Mouse (Mus musculus) gastrocnemius, adult 2 months (tissue): ENCODE results near the gene Ltbp4. TPM values are rescaled to one million over a fixed set of nuclear protein-coding genes. Genes with fewer than 3 reads are reported as not detected.
A peak's percentile ranks its signal among the peaks of the same experiment; 100 is the strongest.

Experiments used
- DNase-seq: peaks from one replicate; pipeline ENCODE4 v3.0.0; 2022
- H3K27ac ChIP-seq: fragments of 200-600 bp; 2 replicates; pipeline ENCODE4 v1.8.1; 2022; ENCODE audit warnings: mild to moderate bottlenecking
- H3K4me3 ChIP-seq: fragments of 200-600 bp; 2 replicates; pipeline ENCODE4 v1.8.1; 2022; ENCODE audit warnings: mild to moderate bottlenecking, moderate library complexity
- CTCF ChIP-seq: fragments of 200-600 bp; IDR thresholded peaks from 2 replicates; pipeline ENCODE4 v1.8.1; 2022; ENCODE audit warnings: antibody characterized with exemption, mild to moderate bottlenecking, moderate library complexity
- intact Hi-C: fragments of 180-260 bp; cut with DNase I; formaldehyde crosslinking; loops from one replicate; pipeline ENCODE4 v1.15.1; 2025
- total RNA-seq, 2 experiments: library from RNA; stranded (reverse); gene quantifications; 2 replicates each; pipeline ENCODE4 v1.2.3; 2021

The Ltbp4 gene
- total RNA-seq, 2 experiments from 2014 or later: 48.0 to 81.2 TPM

- Histone ChIP-seq H3K27ac (no peak overlapping the region), H3K4me3 (no peak overlapping the region)
- TF ChIP-seq CTCF: no peak
- intact Hi-C loops: no loop called here
- no peak for DNase-seq
These were observed 26.9 kb upstream of the Ltbp4 start for GRCm38 (mm10) chr7:27364379-27364778.

GRCm38 (mm10) chr7:27361283-27361946, 23.9 kb upstream of the Ltbp4 start:
- TF ChIP-seq CTCF: no peak
- DNase-seq: peak; percentile 99
- intact Hi-C loops: no loop called here
- H3K4me3 ChIP-seq: peak overlapping the region; percentile 71
- no peak overlapping the region for H3K27ac ChIP-seq

- Histone ChIP-seq H3K27ac (no peak overlapping the region), H3K4me3 (peak overlapping the region; percentile 71)
- intact Hi-C loops: no loop called here
- DNase-seq: no peak
- TF ChIP-seq CTCF: no peak
These were observed 23.3 kb upstream of the Ltbp4 start for GRCm38 (mm10) chr7:27360749-27361148.

GRCm38 (mm10) chr7:27359706-27360358, 22.3 kb upstream of the Ltbp4 start:
- H3K27ac ChIP-seq: no peak overlapping the region

GRCm38 (mm10) chr7:27359162-27359561, 21.7 kb upstream of the Ltbp4 start:
- no peak for DNase-seq
- Histone ChIP-seq H3K27ac (no peak overlapping the region), H3K4me3 (no peak overlapping the region)
- TF ChIP-seq CTCF: no peak
- intact Hi-C loops: no loop called here

More at GRCm38 (mm10) chr7:27359706-27360358, 22.3 kb upstream of the Ltbp4 start:
- no peak overlapping the region for H3K4me3 ChIP-seq
- no peak for TF ChIP-seq CTCF
- DNase-seq: no peak
- intact Hi-C loops: no loop called here

- Histone ChIP-seq H3K4me3 (no peak overlapping the region), H3K27ac (no peak overlapping the region)
- no peak for TF ChIP-seq CTCF
- intact Hi-C loops: no loop called here
- DNase-seq: no peak
These were observed 20.1 kb upstream of the Ltbp4 start for GRCm38 (mm10) chr7:27357595-27357978.

- no peak for TF ChIP-seq CTCF
- intact Hi-C loops: no loop called here
These were observed 19.5 kb upstream of the Ltbp4 start, which contains the start of gene Gm20479 for GRCm38 (mm10) chr7:27356861-27357594. Gm20479 (minus strand) TSS chr7:27357419.

GRCm38 (mm10) chr7:27356248-27356647, 18.8 kb upstream of the Ltbp4 start:
- peak; percentile 46 for DNase-seq
- intact Hi-C loops: no loop called here

More at GRCm38 (mm10) chr7:27356861-27357594, 19.5 kb upstream of the Ltbp4 start, which contains the start of gene Gm20479:
- peak; percentile 31 for DNase-seq
- Histone ChIP-seq H3K27ac (peak within 1 kb of the TSS; percentile 63), H3K4me3 (peak within 1 kb of the TSS; percentile 87)

GRCm38 (mm10) chr7:27355745-27356240, 18.3 kb upstream of the Ltbp4 start, which contains the start of gene Shkbp1:
Shkbp1 (minus strand) TSS chr7:27356019.
- peak; percentile 91 for DNase-seq
- Histone ChIP-seq H3K4me3 (peak within 1 kb of the TSS; percentile 87), H3K27ac (peak within 1 kb of the TSS; percentile 79)
- intact Hi-C loops: loop anchor here (2.0 kb wide), 1 partner anchor 19 kb away; the partner anchor contains the start of gene Ltbp4
- TF ChIP-seq CTCF: no peak

More at GRCm38 (mm10) chr7:27356248-27356647, 18.8 kb upstream of the Ltbp4 start:
- Histone ChIP-seq H3K4me3 (peak overlapping the region; percentile 87), H3K27ac (peak overlapping the region; percentile 63)
- no peak for TF ChIP-seq CTCF

GRCm38 (mm10) chr7:27355261-27355660, 17.8 kb upstream of the Ltbp4 start:
- TF ChIP-seq CTCF: no peak
- peak overlapping the region; percentile 87 for H3K4me3 ChIP-seq
- no peak for DNase-seq
- intact Hi-C loops: loop anchor here (2.0 kb wide), 1 partner anchor 18 kb away; the partner anchor contains the start of gene Ltbp4
- peak overlapping the region; percentile 79 for H3K27ac ChIP-seq

- no peak for DNase-seq
- no peak overlapping the region for H3K27ac ChIP-seq
- no peak for TF ChIP-seq CTCF
- intact Hi-C loops: loop anchor here (2.0 kb wide), 1 partner anchor 18 kb away; the partner anchor contains the start of gene Ltbp4
- H3K4me3 ChIP-seq: no peak overlapping the region
These were observed 17.3 kb upstream of the Ltbp4 start for GRCm38 (mm10) chr7:27354783-27355182.

GRCm38 (mm10) chr7:27354144-27354543, 16.7 kb upstream of the Ltbp4 start:
- intact Hi-C loops: loop anchor here (2.0 kb wide), 1 partner anchor 17 kb away; the partner anchor contains the start of gene Ltbp4
- no peak overlapping the region for H3K4me3 ChIP-seq
- no peak overlapping the region for H3K27ac ChIP-seq
- DNase-seq: no peak
- TF ChIP-seq CTCF: no peak
